Mouse (Mus musculus) kidney, postnatal 14 days (tissue): Measurements from ENCODE around the gene Grin3b.
"Not testable (repeated sequence)": the region's sequence is repeated elsewhere in the genome, so short reads cannot be mapped to it uniquely, and the experiment has no call there.

Source experiments
- DNase-seq: peaks from one replicate; pipeline ENCODE4 v3.0.0; 2022; ENCODE audit warnings: mixed read lengths

Gene Grin3b

DNA sequence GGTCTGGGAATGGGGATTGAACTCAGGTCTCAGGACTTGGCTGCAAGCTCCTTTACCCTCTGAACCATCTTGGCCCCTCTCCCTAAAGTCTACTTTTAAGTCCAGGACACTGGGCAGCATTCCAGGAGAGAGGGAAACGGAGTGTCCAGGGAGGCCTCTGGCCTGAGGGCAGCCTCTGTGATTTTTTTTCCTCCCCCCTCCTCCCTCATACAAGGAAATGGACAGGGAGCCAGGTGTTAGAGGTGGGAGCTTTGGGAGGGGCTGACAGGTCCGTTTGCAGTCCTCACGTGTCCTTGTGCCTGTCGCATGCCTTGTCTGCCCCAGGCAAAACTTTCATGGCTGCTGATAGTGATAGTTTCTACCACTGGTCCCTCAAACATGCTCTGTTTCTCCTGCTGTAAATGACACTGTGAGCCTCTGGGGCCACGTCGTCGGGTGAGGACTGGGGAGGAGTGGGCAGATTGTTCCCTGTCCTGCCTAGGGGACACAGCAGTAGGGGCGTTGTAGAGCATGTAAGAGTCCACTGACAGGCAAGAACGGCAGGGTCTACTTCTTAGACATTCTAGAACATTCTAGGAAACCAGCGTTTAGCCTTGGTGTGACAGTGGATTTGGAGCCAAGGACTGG is 34.1 kb upstream of the Grin3b start:
- DNase-seq: peak; percentile 86

DNA sequence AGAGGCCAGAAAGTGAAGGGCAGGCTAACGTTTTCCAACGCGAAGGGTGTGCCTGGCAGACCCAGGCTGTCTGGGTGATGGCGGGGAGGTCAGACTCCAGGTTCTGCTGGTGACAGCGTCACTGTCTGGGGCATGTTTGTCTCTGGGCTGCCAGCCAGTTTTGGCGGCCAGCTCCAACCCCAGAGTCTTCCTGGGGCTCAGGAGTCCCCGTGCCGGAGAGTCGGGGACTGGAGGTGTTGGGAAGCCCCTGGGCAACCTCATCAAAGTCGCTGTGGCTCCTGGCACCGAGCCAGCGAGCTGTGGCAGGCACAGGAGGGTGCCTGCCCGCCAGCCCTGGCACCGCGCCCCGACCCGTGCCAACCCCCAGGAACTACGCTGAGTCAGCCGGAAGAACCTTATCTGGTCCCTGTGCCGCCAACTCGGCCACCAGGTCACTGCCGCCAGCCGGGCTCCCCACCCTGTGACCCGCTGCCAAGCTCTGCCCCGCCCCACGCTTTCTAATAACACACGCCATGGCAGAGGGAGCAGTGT is 33.5 kb upstream of the Grin3b start:
- DNase-seq: peak; percentile 87

DNA sequence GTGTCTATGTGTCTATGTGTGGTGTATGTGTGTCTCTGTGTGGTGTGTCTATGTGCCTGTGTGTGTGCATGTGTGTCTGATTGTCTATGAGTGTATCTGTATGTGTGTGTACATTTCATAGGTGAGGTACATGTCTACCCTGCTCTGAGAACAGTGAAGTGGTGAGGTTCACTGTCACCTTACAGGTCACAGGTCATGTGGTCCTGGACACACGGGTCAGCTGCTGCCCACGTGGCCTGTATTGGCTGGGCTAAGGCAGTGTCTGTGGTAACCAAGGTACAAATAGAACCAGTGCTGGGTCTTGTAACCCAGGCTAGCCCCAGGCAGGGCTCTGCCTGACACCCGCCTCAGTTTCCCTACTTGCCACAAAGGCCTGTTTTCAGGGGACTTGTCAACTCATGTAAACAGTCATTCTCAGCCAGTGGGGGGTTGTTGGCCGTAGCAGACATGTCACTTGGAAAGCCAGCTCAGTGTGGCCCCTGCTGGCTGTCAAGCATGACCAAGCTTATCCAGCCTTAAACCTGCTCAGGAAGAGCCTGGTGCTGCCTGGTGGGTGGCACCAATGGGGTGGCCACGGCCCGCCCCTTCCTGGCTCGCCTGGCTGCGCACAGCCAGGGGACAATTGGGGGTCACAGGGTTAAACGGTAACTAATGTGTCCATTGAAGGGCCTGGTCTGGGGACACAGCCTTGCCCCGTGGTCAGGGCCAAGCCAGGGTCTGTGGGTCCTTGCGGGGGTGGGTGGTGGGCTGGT is 32.6 kb upstream of the Grin3b start:
- DNase-seq: peak; percentile 82

DNA sequence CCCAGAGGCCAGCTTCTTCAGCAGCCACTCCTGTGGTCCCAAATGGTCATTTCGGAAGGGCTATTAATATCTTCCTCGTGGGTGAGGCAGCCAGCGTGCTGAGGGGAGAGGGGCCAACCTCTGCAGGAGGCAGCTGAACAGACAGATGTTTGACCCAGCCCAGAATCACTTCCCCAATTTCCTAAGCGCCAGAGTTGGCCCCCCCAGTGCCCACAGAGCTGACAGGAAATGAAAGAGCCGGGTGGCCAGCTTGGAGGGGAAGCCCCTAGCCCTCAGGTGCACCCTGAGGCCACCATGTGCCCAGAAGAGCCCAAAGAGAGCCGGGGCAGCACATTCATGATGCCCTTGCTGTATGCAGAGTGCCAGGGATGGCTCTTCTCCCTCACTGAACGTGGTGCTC is 29.8 kb upstream of the Grin3b start:
- no peak for DNase-seq

DNA sequence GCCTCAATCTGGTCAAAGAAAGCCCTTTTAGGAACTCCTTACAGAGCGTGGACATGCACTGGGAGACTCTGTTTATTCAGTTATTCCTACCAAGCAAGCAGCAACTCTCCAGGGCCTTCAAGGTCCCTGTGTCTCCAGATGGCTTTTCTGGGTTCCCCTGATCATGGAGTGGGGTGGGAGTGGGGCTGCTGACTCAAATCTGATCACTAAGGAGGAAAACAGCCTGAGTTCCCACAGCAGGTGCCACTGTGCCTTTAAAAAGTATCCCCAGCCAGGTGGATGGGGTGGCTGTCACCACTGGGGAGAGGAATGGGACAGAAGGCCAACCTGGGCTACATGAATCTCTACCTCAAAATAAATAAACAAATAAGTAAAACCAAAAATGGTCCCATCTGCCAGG is 27.5 kb upstream of the Grin3b start:
- DNase-seq: no peak

DNA sequence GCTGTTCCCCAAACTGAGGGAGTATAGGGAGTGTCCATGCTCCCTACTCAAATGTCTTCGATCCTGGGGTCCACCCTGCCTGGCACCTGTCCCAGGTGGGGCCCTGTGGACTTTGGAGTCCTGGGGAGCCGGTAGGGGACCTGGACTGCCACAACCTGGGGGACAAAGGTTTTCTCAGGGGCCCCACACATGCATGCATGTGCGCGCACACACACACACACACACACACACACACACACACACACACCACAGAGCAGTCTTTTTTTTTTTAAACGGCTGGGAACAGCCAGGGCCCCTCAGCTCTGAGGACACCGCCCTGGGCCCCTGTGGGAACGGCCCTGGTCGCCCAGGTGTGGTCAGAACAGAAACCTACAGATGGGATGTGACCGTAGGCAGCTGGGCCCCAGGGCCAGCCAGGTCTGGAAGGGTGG is 27.0 kb upstream of the Grin3b start:
- no peak for DNase-seq

DNA sequence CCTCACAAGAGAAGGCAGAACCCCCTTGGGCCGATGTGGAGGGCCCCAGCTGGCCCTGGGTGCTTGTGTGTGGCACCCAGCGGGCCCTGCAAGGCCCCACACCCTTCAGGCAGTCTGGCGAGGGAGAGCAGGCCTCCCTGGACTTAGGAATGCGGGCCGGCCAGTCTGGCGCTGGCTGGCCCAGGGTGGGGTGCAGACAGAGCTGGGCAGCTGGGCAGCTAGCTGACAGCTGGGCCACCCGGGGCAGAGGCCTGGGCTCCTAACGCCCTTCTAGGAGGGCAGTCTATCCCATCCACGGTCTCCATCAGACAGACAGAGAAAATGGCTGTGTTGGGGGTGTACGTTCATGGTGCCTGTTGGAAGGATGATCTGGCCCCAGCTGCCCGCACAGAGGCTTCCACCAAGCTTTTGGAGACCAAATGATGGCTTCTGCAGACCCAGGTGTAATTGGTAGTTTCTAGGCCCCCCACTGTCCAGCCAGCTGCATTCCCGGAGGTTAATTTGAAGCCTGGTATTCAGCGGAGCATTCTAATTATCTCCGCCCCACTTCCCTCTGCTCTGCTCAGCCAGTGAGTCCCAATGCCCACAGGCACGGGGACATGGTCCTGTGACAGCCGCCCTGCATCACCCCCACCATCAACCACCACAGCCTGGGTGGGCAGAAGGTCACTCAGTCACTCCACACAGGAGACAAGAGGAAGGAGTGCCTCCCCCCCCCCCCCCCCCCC is 24.8 kb upstream of the Grin3b start:
- DNase-seq: peak; percentile 86

DNA sequence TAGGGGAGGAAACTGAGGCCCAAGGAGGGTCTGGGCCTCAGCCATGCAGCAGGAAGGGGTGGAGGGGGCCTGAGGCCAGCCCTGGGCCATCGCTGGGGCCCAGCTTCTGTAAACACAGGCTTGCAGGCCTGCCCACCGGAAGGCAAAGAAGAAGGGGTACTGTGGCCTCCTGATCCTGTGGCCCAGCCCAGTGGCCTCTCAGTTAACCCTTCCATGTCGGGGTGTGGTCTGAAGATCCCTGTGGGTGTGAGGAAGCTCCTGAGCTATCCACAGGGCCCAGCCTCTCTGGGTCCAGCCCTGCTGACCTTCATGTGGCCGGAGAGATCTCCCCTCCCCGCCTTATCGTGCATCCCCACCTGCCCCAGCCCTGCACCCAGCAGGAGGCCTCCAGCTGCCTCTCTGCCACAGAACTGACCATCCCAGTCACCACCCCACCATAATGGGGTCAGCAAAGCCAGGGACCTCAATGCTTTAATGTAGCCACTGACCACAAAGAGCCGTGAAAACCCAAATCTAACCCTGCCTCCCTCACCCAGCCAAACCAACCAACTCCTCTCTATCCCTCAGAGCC is 23.7 kb upstream of the Grin3b start:
- no peak for DNase-seq

DNA sequence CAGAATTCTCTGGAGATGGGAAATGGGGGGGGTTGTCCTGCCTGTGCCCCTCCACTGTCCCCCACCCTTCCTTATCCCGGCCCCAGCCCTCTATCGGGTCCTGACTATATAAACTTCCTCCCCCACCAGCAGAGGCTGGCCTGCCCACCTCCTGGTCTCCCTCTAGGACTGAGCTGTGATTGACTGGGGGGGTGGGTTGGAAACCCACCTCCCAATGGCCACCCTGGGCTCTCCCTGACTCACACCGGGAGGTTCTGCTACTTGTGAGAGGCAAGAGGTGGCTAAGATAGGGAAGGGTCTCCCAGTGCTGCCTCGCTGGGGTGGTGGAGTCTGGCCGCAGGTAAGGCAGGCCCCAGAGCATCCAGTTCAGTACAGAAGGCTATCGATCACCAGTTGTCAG is 23.0 kb upstream of the Grin3b start:
- DNase-seq: no peak

DNA sequence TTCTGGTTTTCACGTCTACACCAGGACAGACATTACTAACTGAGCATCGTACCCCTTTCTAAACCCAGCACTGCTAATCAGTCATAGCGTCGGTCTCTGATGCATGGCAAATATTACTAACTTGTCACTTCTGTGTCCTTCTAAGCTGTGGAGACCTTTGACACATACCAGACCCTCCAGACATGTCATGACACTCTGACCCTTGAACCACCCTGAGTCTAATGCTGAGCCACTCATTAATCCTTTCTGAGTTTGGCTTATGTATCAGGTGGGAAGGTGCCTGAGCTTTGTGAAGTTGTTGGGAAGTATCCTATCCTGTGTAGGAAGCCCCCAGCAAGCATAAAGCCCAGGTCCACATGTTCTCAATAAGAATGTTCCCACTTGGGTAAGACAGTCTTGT is 20.6 kb upstream of the Grin3b start:
- DNase-seq: no peak

DNA sequence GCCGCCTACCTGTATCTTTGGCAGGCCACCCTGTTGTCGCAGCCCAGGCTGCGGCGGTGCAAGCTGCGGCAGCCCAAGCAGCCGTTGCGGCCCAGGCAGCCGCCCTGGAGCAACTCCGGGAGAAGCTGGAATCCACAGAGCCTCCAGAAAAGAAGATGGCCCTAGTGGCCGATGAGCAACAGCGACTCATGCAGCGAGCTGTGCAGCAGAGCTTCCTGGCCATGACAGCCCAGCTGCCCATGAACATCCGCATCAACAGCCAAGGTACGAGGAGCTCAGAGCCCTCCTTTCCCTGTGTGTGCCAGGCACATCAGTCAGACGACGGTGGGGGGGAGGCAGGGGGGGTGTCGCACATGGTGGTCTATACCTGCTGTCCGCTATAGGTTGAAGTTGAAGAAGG is 19.9 kb upstream of the Grin3b start:
- DNase-seq: no peak

DNA sequence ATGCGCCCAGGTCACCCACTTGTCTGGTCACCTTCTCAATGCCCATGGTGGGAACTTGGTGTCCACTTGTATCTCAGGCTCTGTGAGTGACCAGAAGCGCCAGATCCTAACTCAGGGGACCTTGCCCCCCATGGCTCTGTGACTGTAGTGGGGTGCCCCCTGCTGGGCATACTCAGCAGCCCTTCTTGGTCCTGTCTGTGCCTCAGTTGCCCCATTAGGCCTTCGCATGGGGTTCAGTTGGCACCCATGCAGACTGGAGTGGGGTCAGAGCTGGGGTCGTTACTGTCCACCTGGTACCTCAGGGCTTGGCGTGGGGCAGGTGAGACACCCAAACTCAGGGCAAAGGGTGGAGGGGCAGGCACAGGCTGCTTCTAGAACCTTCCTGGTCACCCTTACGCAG is 16.6 kb upstream of the Grin3b start:
- peak; percentile 64 for DNase-seq

DNA sequence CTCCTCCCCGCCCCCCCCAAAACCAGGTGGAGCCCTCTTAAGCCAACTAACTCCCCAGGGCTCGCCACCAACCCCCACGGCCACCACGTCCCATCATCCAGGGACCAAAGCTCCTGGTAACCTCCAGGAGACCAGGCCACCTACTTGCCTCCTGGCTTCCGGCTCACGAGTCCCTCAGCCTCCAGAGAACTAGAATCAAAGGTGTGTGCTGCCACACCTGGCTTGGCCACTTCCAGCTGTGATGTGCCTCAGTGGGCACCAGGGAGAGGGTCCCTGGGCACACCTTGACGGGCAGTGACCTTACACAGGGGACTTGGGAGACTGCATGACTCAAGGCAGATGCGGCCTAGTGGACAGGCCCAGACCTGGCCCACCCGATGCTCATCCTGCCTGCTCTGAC is 14.8 kb upstream of the Grin3b start:
- DNase-seq: no peak

DNA sequence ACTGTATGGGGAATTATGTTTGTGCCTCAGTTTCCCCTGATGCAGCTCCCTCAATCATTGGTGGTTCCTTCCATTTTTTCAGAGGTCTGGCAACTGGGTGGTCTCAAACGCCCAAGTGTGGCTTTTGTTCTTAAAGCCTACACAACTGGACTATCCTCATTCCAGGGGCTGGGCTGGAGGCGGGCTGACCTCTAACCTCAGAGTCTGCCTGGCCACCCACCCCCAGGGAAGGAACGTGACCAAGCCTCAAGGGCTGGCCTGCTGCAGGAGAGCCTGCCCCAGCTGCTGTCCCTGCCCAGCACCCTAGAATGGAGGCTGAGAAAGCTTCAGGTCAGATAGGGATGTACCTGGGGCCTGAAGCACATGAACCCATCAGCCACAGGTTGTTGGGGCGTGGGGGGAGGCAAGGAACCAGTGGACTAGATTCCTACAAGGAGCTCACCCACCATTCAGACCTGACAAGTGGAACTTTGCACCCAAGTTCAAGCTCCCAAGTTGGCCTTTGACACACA is 13.8 kb upstream of the Grin3b start:
- DNase-seq: no peak

DNA sequence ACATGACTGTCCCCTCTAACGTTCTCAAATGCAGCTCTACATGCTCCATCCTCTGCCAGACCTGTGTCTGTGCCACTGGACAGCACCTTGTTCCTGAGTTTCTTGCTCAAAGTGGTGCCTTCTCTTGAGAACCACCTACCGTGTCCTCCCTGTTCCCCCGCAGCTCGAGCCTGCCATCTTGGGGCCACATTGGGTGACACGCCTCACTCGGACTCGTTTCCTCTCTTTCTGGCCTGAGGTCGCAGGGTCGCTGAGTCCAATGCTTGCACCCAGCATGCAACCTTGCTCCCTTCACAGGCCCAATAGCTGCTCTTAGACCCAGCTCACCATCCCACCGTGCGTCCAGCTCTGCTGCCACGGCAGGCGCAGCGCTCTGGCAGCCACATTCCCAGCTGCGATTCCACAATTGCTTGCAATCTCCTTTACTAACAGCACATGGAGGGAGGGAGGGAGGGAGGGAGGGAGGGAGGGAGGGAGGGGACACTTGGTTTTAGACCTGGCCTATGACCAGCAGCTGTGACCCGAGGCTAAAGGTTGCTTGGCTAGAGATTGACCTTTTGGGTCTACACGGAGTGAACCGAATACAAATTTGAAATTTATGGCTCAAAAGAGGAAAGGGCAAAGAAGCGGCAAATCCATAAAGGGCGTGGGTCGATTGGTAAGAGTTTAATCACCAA is 12.2 kb upstream of the Grin3b start:
- peak; percentile 90 for DNase-seq

DNA sequence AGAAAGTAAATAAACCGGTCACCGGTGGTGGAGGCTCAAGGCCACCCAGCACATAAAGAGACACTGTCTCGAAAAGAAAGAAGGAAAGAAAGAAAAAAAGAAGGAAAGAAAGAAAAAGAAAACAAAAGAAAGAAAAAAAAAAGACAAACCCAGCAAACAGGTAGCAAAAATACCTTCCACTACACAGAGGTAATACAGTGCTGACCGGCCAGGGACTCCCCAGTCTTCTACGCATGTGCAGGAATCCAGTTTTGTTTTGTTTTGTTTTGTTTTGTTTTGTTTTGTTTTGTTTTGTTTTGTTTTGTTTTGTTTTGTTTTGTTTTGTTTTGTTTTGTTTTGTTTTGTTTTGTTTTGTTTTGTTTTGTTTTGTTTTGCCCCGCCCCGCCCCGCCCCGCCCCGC is 11.1 kb upstream of the Grin3b start:
- DNase-seq: not testable (repeated sequence)

DNA sequence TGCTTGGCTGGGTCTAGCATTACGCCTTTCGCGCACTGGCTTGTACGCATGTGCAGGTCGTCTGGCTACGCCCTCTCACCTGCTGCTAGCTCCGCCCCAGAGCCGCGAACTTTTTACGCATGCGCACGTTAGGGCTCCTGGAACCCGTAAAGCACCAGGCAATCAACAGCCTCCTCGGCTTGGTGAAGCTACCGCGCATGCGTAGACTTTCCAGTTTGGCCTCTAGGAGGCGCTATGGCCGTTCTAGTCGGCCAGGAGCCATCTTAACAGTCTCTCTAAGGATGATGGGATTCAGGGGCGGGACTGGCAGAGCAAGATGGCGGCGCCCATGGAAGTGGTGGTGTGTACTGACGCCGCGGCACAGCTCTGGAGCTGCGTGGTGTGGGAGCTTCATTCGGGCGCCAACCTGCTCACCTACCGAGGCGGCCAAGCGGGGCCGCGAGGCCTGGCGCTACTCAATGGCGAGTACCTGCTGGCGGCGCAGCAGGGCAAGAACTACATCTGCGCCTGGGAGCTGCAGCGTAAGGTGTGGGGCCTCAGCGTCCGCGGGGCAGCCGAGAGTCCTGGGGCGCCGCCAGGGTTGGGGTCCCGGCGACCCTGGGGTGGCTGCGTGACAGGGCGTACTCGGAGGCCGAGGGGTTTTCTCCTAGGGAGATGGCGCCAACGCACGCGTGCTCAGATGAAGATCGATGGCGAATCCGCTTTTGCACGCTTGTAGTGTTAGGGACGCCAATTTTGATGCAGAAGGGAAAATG is 10.5 kb upstream of the Grin3b start, which contains the start of gene Wdr18:
Gene Wdr18 (plus strand): TSS at position 306 of the 755 bp plus-strand sequence.
- peak; percentile 100 for DNase-seq

DNA sequence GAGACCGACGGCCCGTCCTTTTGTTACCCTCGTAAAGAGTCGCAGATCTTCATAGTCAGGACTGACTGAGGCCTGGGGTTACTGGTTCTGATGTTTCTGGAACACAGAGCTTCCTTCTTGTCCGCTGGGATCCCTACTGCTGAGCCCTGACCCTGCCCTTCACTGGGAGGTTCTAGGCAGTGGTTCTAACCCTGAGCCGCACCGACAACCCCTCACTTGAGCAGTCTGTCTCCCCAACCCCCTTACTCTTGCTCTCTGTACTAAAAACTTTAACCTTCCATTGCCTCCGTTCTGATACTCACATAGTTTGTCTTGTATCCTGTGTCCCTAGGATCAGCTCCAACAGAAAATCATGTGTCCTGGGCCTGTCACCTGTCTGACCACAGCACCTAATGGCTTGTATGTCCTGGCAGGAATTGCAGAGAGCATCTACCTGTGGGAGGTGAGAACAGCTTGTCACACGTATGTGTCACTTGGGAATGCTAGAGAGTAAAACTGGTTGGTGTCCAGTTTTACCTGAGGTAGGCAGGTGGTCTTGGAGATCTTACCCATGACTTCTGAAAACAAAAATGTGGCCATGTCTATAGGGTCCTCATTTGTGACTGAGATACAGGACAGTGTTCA is 9.7 kb upstream of the Grin3b start:
- DNase-seq: no peak

DNA sequence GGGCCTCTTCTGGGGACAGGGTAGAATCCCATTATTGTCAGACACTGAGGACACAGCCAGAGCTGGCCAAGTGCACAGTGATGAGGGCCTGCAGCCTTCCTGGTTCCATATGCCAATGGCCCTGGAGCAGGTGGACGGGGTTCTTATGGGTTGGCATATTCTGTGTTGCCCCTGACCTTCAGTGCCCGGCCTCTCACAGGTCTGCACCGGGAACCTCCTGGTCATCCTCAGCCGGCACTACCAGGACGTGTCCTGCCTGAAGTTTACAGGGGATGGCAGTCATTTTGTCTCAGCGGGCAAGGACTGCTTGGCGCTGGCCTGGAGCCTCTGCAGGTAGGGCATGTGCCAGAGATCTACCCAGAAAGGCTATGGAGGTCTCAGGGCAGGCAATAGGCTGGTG is 5.8 kb upstream of the Grin3b start:
- no peak for DNase-seq

DNA sequence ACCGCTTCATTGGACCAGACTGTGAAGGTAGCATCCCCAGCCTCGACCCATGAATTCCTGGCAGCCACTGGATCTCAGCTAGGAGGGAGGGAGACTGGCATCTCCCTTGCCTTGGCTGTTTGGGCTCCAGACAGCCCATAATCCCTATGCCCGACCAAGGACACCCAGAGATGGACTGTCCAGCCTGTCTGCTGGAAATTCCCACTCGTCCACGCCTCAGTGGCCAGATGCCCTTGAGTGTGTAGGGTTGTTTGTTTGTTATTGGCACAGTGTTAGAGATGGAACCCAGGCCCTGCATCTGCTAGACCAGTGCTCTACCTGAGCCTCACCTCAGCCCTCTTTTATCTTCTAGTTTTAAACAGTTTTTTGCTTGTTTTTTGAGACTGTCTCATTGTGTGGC is 5.2 kb upstream of the Grin3b start:
- DNase-seq: no peak

DNA sequence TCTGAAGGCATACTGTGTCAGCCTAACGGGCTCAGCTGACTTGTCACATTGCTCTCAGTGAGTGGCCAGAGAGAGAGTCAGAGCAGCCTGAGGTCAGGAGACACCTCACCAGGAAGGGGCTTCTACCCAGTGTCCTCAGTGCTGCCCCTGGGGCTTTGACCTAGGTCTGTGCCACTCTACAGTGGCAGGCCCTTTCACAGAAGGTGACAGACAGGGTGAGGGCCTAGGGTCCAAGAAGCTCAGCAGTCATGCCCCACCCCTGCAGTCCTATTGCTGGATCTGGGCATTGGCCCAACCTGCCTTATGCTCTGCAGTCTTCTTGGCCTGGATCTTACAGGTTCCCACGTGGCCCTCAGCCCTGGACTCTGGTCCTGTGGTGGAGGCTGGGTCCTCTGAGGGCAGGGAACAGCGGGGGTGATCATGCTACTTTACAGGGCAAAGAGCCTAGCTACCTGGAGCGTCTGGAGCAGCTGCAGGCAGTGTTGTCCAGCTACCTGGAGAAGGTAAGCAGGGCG is 3.6 kb upstream of the Grin3b start:
- DNase-seq: peak; percentile 89
